Mouse (Mus musculus) natural killer cell, adult 2 months (primary cell): Measurements from ENCODE around the gene Gatd1.

ENCODE experiments used
- DNase-seq, 2 experiments: peaks; one replicate each; pipeline ENCODE4 v3.0.0; 2022; ENCODE audit warnings: low spot score in 2 of 2

Gene Gatd1

GRCm38 (mm10) chr7:141390326-141391259, 23.3 kb downstream of the Gatd1 start:
- no peak for DNase-seq

GRCm38 (mm10) chr7:141388487-141389109, 25.3 kb downstream of the Gatd1 start:
- DNase-seq: no peak

GRCm38 (mm10) chr7:141387807-141388486, 26.0 kb downstream of the Gatd1 start:
- no peak for DNase-seq

- DNase-seq: no peak
Observed at GRCm38 (mm10) chr7:141381068-141381835, 32.7 kb downstream of the Gatd1 start.

GRCm38 (mm10) chr7:141379584-141379983, 34.4 kb downstream of the Gatd1 start:
- DNase-seq: no peak

- DNase-seq: no peak
Observed at GRCm38 (mm10) chr7:141374399-141374798, 39.5 kb downstream of the Gatd1 start.

GRCm38 (mm10) chr7:141373611-141374010, 40.3 kb downstream of the Gatd1 start:
- no peak for DNase-seq

- DNase-seq: no peak
Observed at GRCm38 (mm10) chr7:141371942-141372595, 41.9 kb downstream of the Gatd1 start.

GRCm38 (mm10) chr7:141369918-141370317, 44.0 kb downstream of the Gatd1 start:
- DNase-seq: no peak

- no peak for DNase-seq
Observed at GRCm38 (mm10) chr7:141367358-141367757, 46.6 kb downstream of the Gatd1 start.

GRCm38 (mm10) chr7:141365049-141365445, 48.9 kb downstream of the Gatd1 start:
- no peak for DNase-seq

GRCm38 (mm10) chr7:141364349-141365048, 49.4 kb downstream of the Gatd1 start:
- DNase-seq: no peak

GRCm38 (mm10) chr7:141363752-141364125, 50.2 kb downstream of the Gatd1 start:
- DNase-seq: no peak

GRCm38 (mm10) chr7:141363106-141363751, 50.7 kb downstream of the Gatd1 start:
- DNase-seq: peak; percentile 60 to 75

- peak in 1 of 2 experiments; percentile 28 for DNase-seq
Observed at GRCm38 (mm10) chr7:141361510-141361909, 52.4 kb downstream of the Gatd1 start.
